Mouse (Mus musculus): ENCODE measurements around the gene Ldlrap1.

The Ldlrap1 gene

DNA sequence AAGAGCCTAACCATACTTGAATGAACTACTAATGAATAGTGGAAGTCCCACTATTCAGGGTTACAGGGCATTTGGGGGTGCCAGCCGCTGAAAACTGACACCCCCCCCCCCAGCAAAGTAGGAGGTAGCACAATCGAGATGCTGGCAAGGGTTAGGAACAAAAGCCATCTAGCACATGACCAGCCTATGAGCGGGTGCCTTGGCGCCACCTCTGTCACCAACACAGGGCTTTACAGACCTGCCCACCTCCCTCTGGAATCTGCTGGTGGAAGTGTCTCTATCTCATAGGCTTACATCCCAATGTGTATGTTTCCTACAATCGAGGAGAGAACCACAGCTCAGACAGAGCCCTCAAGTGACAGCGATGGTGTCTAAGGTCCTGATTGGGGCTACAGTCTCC lies 17.0 kb downstream of the Ldlrap1 start:
- DNase-seq = no peak

DNA sequence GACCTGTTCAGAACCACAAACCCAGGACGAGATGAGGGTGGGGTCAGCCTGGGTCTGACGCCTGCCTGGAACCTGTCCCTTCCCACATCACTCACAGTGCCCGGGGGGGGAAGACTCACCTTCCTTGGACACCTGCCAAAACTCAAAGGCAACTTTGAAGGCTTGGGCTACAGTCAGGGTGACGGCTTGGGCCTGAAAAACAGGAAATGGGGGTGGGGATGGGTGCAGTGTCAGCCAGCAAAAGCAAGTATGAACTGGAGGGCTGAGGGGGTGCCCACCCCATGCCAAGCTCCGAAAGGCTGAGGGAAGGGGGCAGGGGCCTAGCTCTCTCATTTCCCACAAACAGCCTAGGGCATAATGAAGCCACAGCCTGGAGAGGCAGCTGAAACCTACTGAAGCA lies 17.6 kb downstream of the Ldlrap1 start:
- DNase-seq = no peak

- DNase-seq = no peak
Measured at GRCm38 (mm10) chr4:134749301-134750030, 18.4 kb downstream of the Ldlrap1 start.

GRCm38 (mm10) chr4:134745900-134746661 lies 21.7 kb downstream of the Ldlrap1 start:
- no peak for DNase-seq

DNA sequence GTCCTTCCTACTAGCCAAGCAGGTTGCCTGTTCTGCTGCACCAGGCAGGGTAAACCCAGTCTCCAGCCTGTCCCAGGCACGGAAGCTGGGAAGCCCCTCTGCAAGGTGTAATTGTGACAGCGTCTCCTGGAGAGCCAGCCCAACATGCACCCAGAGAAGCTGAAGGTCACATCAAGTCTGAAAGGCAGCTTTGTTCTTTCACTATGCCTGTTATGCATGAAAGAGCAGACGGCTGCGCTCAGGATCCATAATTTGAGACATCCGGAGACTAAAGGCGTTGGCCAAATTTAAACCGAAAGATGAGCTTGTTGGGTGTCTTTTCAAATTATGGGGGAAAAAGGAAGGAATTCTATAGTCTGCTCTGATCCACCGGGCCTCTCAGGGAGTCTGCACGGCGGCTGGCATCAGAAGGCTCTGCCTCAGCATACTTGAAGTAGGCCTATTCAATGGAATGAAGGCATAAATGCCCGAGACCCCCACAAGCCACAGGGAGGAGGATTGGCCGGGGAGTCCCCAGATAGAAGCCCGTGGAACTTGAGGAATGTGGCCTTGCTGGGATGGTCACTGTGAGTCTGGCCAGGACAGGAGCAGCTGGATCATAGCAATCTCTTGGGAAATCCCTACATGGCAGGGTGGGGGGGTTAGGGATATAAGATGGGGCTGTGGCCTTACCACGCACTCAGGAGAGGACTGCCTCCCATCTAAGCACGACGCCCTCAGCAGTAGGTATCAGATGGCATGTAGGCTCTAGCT lies 23.8 kb downstream of the Ldlrap1 start:
- DNase-seq = no peak

DNA sequence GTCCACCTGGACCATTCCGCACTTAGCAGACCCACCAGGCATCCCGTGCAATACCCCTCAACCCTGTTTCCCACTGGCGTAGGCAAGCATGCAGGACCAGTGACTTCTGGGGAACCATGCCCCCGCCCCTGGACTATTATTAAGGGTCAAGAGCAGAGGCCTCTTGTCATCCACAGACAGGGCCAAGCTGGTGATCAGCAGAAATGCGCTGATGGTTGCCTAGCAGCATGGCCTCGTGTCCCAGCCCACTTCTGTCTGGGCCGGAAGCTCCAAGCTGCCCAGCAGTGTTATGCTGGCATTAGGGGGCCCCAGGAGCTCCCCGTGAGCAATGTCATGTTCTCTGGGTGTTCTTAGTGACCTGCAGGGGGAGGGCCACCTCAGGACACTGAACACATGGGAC lies 25.9 kb downstream of the Ldlrap1 start:
- no peak for DNase-seq

DNA sequence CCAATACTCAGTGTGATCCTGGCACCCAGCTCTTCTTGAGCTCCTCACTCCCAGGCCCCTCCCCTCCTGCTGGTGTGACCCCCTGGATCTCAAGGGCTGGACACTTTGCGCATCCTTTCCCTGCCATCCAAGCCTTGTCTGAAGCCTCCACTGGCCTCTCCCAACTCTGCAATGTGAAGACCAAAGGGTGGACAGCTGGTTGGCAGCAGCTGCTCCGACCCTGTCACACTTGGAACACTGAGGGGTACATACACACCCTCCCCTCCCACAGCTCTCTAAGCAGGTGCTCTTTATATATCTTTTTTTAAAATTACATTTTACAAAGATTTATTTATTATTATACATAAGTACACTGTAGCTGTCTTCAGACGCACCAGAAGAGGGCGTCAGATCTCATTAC lies 27.6 kb downstream of the Ldlrap1 start:
- DNase-seq = no peak

DNA sequence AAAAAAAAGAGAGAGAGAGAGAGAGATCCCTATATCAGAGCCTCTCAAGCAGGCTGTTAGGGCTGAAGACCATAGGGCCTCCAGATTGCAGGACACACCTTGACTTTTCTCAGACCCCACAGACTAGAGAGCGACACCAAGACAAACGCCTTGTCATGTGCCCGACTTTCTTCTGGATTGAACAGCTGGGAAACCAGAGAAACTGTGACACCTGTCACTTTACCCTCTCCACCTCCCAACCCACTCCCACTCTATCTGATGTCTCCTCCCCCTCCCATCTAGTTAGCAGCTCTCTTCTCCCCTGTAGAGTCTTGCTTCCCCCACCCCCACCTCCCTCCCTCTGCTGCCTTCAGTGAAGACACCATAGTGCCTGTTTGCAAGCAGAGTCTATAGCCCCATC lies 28.3 kb downstream of the Ldlrap1 start:
- DNase-seq = no peak

DNA sequence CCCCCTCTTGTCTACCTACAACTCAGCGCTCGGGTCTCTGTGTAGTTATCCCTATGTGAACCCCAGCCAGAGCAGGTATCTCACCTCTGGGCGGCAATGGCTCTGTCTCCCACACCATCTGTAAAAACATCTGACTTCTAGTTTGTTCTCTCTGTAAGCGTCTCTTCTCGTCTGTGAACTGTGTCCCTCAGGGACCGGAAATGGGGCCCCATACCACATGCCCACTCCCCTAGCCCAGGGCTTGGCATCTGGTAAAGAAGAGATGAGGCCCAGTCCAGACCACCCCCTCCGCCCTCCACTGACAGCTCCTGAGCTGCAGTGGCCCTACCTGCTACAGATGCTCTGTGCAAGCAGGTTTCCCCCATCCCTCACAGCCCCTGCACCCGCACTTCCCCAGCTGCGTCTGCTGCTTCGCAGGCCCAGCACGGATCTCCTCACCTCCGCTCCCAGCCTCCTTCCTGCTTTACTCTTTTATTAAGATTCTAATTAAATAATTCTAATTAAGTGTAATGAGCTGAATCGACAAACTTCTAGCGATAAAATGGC lies 30.4 kb downstream of the Ldlrap1 start:
- no peak for DNase-seq

GRCm38 (mm10) chr4:134736147-134736546 lies 31.7 kb downstream of the Ldlrap1 start:
- DNase-seq = no peak

DNA sequence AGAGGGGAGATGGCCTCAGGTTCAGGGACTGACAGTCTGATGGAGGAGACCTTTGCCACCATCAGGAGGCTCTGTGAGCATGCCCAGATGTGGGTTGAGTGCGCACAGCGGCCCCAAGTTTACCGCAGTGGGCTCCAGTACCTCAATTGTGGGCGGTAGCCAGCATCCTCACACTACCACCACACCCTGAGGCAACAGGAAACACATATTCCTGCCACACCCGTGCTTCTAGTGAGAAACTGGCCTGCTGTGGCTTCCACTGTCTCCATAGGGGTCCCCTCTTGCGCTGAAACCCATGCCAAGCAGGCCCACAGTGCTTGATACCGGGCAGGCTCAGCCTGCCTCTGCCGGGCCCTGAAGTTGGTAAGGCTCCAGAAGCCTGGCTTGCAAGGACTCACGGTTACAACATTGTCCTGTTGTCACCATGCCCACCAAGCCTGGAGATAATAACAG lies 33.2 kb downstream of the Ldlrap1 start:
- DNase-seq = no peak

- no peak for DNase-seq
Measured at GRCm38 (mm10) chr4:134734038-134734628, 33.7 kb downstream of the Ldlrap1 start.

GRCm38 (mm10) chr4:134733371-134733770 lies 34.5 kb downstream of the Ldlrap1 start:
- DNase-seq = no peak

GRCm38 (mm10) chr4:134730106-134730505 lies 37.7 kb downstream of the Ldlrap1 start:
- DNase-seq = no peak

DNA sequence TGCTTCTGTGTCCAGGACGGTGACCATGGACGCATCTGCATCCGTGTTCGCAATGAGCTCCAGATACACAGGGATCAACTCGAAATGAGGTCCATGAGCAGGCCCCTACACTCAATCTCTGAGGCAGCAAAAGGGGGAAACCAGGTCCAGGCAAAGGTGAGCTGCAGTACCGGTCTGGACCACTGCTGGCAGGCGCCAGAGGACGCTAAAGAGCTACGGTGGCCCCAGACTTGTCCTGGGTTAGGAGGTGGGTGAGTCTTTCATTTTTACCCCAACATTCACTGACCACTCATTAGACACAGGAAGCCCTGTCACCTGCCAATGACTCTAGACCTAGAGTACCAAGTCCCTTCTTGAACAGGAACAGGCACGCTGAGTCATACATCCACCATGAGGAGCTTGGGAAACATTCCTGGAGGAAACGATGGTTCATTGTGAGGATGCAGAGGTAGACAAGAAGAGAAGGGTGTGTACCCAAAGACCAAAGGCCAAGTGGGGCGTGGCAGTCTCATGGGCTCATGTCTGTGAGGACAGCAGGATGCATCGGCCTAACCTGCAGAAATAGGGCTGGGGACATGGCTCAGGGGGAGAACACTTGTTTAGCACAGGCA lies 42.0 kb downstream of the Ldlrap1 start:
- DNase-seq = no peak

DNA sequence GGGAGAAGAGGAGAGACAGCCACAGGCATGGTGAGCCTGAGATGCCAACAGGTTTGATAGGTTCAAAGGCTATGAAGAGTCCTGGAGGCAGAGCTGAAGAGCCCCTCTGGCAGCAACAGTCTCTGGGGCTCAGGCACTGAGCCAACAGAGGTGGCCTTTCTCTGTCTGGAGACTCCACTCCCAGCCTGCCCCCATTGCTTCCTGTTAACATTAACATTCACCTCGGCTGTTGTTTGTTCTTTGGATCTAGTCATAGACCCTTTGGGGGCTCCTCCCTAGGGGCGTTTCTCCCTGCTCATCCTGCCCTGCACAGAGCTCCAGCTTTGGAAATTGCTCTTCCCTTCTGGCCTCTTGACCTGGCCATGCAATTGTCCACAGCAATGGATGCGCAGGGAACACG lies 42.9 kb downstream of the Ldlrap1 start:
- no peak for DNase-seq

DNA sequence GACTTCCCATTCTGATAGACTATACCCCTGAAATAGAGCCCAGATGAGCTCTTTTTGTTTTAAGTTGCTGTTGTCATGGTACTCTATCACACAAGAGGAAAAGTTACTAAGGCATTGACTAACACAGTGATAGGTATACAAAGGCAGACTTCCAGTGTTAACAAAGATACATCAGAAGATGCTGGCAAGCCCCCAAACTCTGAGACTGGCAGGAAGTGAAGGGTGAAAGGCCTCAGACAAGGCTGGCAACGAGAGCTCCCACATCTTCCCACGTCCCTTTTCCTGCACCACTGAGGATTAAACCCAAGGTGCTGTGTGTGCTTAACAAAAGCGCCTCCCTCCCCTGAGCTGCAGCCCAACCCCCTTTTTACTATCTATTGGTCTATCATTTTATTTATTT lies 44.6 kb downstream of the Ldlrap1 start:
- no peak for DNase-seq

GRCm38 (mm10) chr4:134721076-134721475 lies 46.7 kb downstream of the Ldlrap1 start:
- DNase-seq = no peak

DNA sequence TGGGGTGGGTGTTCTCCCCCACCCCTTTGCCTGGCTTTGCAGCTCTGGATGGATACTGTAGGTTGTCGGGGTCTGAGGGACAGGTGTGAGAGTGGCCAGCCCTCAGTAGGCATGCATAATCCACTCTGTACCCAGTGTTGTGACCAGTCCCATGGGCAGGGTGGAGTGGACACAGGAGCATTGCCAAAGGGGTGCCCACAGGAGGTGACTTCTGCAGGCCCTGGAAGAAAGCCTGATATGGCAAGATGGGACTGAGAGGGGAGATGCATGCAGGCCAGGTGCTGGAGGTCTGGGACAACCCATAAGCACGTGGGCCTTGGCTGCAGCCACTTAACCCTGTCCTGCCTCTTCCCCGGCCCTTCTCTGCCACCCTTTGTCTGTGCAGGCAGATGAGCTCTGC lies 47.5 kb downstream of the Ldlrap1 start:
- no peak for DNase-seq

DNA sequence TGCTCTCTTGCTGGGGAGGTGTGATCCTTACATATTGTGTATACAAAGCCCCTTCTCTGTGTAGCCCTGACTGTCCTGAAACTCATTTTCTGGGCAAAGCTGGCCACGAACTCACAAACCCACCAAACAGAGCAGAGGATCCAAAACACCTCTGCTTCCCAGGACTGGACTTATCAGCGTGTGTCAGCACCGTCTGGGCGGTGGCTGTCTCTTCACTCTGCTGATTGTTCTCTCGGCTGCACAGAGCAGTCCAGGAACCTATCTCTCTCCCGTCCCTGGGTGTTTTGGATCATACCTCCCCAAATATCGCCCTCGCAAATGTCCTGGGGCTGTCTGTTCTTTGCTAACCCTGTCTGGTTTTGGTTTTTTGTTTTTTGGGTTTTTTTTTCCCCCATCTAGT lies 48.3 kb downstream of the Ldlrap1 start:
- DNase-seq = no peak

DNA sequence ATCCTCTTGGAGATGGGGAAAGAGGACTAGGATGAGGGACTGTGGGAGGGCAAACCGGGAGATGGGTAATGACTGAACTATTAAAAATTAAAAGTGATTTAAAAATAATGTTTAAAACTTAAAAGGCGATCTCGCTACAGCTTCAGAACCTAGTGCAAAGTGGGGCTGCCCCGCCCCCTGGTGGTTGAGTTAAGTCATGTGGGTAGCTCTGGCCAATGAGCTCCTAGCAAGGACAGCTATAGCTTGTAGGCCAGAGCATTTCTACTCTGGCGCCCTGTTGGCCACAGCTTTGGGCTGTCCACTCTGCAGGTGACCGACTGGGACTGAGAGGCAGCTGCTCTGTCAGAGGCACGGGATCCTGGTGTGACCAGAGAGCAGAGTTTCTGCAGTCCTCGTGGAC lies 53.9 kb downstream of the Ldlrap1 start:
- peak; percentile 82 for DNase-seq

DNA sequence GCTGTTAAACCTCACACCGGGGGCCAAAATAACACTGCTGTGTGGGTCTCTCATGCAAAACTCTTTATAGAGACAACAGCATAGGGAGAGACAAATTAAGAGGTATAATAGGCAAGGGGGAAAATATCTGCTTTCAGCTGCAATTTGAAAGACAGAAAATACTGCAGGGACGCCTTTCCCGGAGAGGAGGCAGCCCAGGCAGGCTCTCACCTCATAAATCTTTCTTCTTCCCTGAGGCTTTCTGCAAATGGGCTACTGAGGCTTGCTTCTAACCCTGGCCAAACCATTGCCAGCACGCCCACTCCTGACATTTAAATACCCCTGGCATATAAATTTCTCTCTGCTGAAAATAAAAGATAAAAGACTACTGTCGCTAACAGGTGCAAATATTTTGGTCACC lies 62.5 kb downstream of the Ldlrap1 start:
- DNase-seq = no peak

GRCm38 (mm10) chr4:134704590-134704989 lies 63.2 kb downstream of the Ldlrap1 start:
- DNase-seq = no peak

All from cerebellum, adult 8-10 months (tissue).